Mouse (Mus musculus) olfactory bulb, adult 2 months (tissue): ENCODE data around the gene Mapk8ip3. TPM values are rescaled to one million over a fixed set of nuclear protein-coding genes. Genes with fewer than 3 reads are reported as not detected.

Experiments used
- H3K27ac ChIP-seq: fragments of 200-500 bp; 2 replicates; pipeline ENCODE4 v1.5.1; 2012; ENCODE audit warnings: low read depth, low read length; ENCODE audit not compliant: insufficient read depth
- H3K4me1 ChIP-seq: fragments of 200-500 bp; 2 replicates; pipeline ENCODE4 v1.6.1; 2012; ENCODE audit warnings: low read length; ENCODE audit not compliant: control insufficient read depth, insufficient read depth
- H3K4me3 ChIP-seq: fragments of 200-500 bp; 2 replicates; pipeline ENCODE4 v1.5.1; 2012; ENCODE audit warnings: mild to moderate bottlenecking, low read depth, low read length, moderate library complexity; ENCODE audit not compliant: insufficient read depth
- CTCF ChIP-seq: fragments of 200-500 bp; IDR thresholded peaks from 2 replicates; pipeline ENCODE4 v1.5.1; 2012; ENCODE audit warnings: low read depth, mild to moderate bottlenecking, low read length, moderate library complexity; ENCODE audit not compliant: insufficient read depth
- POLR2A ChIP-seq: fragments of 200-500 bp; IDR thresholded peaks from 2 replicates; pipeline ENCODE4 v1.6.1; 2012; ENCODE audit warnings: mild to moderate bottlenecking, low read depth, low read length, moderate library complexity; ENCODE audit not compliant: insufficient read depth
- WGBS: fragments of 180-500 bp; shearing (Covaris S2); methylation state at CpG from one replicate; pipeline ENCODE4 v1.1.7; 2018; 5-methylcytosine and 5-hydroxymethylcytosine counted together
- polyA plus RNA-seq: library from polyadenylated mRNA; stranded (reverse); fragments of >200 nt; gene quantifications from 2 replicates; pipeline ENCODE4 v1.2.4, GENCODE M21; 2012; ENCODE audit warnings: low replicate concordance; ENCODE audit not compliant: missing spikeins, insufficient read depth, insufficient read length

The Mapk8ip3 gene
- polyA plus RNA-seq, 1 experiment = 307 TPM

DNA sequence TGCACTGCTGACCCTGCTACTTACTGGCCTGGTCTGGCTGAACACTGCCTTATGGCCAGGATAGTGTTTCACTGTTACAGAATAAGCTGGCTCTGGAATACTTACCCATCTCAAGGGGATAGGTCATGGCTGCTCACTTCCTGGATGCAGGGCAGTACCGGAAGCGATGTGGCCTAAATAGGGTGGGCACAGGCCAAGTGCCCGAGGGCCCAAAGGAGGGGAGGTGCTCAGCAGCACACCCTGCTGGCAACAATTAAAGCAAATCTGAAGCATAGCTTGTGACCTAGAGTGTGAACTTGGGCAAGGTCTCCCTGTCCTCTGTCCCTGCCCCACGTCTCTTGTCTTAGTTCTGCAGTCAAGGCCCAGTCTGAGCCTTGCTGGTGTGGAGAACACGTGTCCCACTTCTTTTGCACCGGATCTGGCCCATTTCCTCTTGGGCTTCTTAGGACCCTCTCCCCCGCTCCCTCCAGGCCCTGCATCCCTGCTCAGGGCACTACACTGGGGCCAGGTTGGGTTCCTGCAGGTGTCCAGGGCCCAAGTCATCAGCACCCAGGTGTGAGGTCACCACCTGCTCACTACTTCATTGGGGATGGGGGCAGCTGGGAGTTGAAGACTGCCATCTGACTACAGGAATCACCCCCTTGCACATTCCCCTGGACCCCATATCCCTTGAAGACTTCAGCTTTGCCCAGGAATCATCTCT lies 54.9 kb downstream of the Mapk8ip3 start:
- WGBS = 40% methylated on average over 7 of the region's 7 CpGs
- no peak overlapping the region for H3K27ac ChIP-seq
- no peak for TF ChIP-seq POLR2A
- TF ChIP-seq CTCF = no peak

DNA sequence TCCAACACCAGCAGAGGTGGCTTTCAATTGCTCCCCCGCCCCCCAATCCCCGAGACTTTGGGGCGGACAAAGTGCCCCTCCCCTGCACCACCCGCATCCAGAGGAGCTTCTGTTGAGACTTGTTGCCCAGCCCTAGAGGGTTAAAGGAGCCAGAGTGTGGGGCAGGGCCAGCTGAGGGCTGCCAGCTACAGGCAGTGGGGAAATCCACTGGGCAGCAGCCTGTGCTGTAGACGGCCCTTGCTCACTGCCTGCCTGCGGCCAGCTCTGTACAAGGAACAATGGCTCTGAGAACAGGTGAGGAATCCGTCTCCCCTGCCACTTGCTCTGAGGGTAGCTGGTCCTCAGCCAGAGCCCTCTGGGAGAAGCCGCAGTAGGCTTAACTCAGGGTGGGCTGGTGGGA lies 58.2 kb downstream of the Mapk8ip3 start:
- Histone ChIP-seq H3K4me3 (no peak overlapping the region), H3K4me1 (no peaks in the 10 kb centered on the region), H3K27ac (no peak overlapping the region)
- 71% methylated on average over 8 of the region's 8 CpGs for WGBS
- TF ChIP-seq CTCF = no peak
- no peak for TF ChIP-seq POLR2A

More for the DNA sequence above, 54.9 kb downstream of the Mapk8ip3 start:
- H3K4me1 ChIP-seq = peaks cover 7% of the 10 kb centered on the region
- no peak overlapping the region for H3K4me3 ChIP-seq

DNA sequence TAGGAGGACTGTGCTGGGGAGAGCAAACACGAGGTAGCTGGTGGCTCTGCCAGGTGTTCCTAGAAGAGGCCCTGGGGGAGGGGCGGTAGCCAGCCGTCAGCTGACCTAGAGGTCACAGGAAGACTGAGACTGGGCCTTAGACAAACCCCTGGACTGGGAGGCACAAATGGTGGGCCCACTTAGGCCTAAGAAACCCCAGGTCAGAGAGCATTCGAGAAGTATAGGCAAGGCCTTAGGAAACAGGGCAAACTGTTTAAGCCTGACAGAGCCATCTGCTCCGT lies 58.7 kb downstream of the Mapk8ip3 start:
- 49% methylated on average over 5 of the region's 5 CpGs for WGBS
- Histone ChIP-seq H3K27ac (no peak overlapping the region), H3K4me1 (no peaks in the 10 kb centered on the region), H3K4me3 (no peak overlapping the region)
- TF ChIP-seq CTCF = no peak
- TF ChIP-seq POLR2A = no peak

DNA sequence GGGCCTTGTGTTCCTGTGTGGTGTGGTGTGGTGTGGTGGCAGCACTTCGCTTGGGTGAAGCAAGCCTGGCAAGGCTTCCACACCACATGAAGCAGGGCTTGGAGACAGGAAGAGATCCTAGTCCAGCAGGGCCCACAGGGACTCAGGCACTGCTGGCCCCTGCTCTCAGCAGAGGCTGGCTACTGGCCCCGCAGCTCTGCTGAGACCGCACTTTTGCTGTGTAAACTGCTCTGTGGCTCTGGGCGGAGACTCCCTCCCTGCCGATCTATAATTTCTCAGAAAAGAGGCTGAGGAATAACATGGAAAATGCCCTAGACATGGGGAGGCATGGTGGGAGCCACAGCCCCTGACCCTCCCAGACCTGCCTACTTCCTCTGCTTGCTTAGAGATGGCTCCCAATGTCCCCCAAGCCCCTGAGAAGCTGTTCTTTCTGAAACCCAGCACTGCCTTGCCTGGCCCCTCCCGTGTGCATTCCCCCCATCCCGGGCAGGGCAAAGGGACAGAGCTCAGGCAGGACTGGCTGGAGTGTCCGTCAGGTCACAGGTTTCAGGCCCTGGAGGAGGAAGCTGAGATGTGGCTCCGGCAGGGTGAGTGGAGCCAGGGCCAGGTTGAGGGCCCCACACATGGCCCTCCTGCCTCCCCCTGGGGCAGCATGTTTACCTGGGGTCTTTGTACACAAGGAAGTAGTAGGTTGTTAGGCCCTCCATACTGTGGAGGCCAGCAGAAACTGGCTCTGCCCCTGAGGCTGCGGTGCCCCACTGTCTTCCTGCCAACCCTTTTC lies 59.3 kb downstream of the Mapk8ip3 start:
- 70% methylated on average over 10 of the region's 10 CpGs for WGBS
- H3K27ac ChIP-seq = no peak overlapping the region
- H3K4me1 ChIP-seq = no peaks in the 10 kb centered on the region
- TF ChIP-seq POLR2A (no peak), CTCF (no peak)
- no peak overlapping the region for H3K4me3 ChIP-seq

DNA sequence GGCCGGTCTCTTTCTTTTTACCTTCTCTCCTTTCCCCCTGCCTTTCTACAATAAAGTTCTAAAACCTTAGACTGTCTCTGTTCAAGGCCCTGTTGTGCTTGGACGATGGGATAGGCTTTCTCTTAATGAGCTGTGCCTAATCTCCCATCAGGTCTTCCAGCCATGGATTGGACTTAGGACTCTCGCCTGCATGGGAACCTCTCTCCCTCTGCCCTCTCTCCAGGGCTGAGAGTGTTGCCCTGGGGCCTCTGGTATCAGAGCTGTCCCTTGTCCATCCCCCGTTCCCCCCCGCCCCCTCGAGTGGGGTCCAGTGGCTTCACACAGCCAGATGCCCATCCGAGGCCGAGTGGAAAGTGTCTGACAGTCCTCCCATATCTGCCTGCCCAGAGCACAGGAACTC lies 61.8 kb downstream of the Mapk8ip3 start:
- H3K27ac ChIP-seq = no peak overlapping the region
- TF ChIP-seq POLR2A = no peak
- no peak for TF ChIP-seq CTCF
- WGBS = 77% methylated on average over 8 of the region's 8 CpGs
- no peak overlapping the region for H3K4me3 ChIP-seq
- no peaks in the 10 kb centered on the region for H3K4me1 ChIP-seq

DNA sequence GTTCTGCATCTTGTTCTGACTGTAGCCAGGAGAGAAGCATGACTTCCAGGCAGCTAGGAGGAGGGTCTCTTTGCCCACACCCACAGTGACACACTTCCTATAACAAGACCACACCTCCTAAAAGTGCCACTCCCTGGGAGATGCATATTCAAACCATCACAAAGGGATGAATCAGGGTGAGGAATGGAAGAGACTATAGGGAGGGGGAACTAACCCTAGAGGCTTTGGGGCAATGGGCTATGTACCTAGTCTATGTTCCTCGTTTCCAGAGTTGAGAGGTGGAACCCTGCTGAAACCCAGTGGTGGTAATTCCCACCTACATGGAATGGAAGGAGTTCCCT lies 62.4 kb downstream of the Mapk8ip3 start:
- TF ChIP-seq POLR2A (no peak), CTCF (no peak)
- Histone ChIP-seq H3K4me1 (no peaks in the 10 kb centered on the region), H3K4me3 (no peak overlapping the region), H3K27ac (no peak overlapping the region)
- WGBS = 32% methylated on average over 1 of the region's 1 CpGs

DNA sequence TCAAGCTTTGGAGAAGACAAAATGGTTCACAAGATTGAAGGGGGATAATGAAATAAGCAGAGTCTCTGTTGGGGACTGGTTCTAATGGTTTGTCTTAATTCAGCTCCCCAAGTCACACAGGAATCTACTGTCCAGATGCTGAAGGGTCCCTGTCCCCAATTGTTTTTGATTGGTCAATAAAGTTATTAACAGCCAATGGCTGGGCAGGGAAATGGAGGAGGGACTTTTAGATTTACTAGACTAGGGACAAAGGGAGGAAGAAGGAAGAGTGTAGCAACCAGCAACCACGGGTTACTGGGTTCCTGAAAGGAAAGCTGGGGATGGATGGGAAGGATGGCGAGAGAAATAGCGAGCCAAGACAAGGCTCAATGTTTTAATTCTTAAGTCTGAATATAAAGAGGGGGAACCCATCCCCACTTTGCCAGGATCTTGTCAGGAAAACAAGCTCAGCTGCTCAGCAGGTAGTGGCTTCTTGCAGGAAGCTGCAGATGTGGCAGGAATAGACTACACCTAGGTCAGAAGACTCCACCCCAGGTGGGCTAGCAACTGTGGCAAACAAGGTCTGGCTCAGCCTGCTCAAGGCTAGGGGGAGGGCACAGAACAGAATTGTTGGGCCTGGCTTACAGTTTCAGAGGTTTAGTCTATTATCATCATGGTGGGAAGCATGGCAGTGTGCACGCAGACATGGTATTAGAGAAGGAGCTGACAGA lies 62.9 kb downstream of the Mapk8ip3 start:
- TF ChIP-seq POLR2A = no peak
- TF ChIP-seq CTCF = no peak
- no peaks in the 10 kb centered on the region for H3K4me1 ChIP-seq
- H3K27ac ChIP-seq = no peak overlapping the region
- WGBS = 53% methylated on average over 4 of the region's 4 CpGs
- H3K4me3 ChIP-seq = no peak overlapping the region

DNA sequence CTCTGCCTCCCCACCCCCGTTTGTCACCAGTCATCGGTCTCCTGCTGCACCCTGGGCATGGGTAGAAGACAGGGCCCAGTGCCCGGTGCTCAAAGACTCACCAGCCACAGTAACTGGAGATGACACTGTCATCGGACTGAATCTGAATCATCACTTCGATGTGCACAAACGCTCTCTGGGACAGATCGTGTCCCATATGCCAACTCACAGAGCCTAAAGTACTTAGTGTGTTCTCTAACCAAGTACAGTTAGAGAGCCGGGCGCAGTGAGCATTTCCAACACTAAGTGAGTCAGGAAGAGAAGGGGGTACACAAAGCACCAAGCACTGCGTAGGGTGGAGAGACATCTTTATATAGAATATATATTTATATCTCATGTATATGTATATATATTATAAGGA lies 68.9 kb downstream of the Mapk8ip3 start:
- 67% methylated on average over 10 of the region's 10 CpGs for WGBS
- TF ChIP-seq CTCF (no peak), POLR2A (no peak)
- peaks cover 7% of the 10 kb centered on the region for H3K4me1 ChIP-seq
- H3K4me3 ChIP-seq = no peak overlapping the region
- H3K27ac ChIP-seq = no peak overlapping the region; the same call in 1 of the 2 replicates

DNA sequence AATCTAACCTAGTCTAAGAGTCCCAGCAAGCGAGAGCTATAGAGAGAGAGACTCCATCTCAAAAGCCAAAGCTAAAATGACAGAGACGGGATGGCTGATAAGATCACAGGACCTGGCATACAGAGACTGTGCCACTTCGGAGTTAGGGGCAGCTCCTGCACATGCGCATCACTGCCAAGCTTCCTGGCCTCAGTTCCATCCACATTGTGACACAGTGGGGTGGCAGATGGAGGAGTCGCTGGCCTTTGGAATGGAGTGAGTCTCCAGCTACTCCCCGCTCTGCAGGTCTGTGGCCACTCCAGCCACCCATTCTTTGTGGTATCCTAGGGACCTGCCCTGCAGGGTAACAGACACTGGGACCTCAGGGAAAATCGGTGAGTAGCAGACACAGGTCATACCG lies 71.0 kb downstream of the Mapk8ip3 start, which contains the start of gene Igfals:
Gene Igfals (plus strand): TSS at position 222 of the 400 bp plus-strand sequence.
- Histone ChIP-seq H3K27ac (no peak within 1 kb of the TSS), H3K4me3 (no peak within 1 kb of the TSS), H3K4me1 (peaks cover 7% of the 10 kb centered on the region)
- whole genome bisulfite sequencing = 90% methylated on average over 8 of the region's 8 CpGs
- TF ChIP-seq CTCF (no peak), POLR2A (no peak)
